Mouse (Mus musculus) forebrain, embryonic 12.5 days (tissue): ENCODE measurements around the gene Vps53. TPM values are rescaled to one million over a fixed set of nuclear protein-coding genes. Genes with fewer than 3 reads are reported as not detected.
"Not testable (repeated sequence)": the region's sequence is repeated elsewhere in the genome, so short reads cannot be mapped to it uniquely, and the experiment has no call there.

Experiments
- ATAC-seq: fragments of 200-750 bp; cut with Nextera tagmentation; 2 replicates; pipeline ENCODE4 v1.8.0; 2017; ENCODE audit warnings: moderate TSS enrichment; ENCODE audit not compliant: low FRiP score
- H3K27ac ChIP-seq: fragments of 300-500 bp; sonication (generic); 2 replicates; pipeline ENCODE4 v1.5.1; 2016; ENCODE audit warnings: mild to moderate bottlenecking
- H3K27me3 ChIP-seq: fragments of 300-500 bp; sonication (generic); 2 replicates; pipeline ENCODE4 v1.6.1; 2016; ENCODE audit warnings: mild to moderate bottlenecking
- H3K36me3 ChIP-seq: fragments of 300-500 bp; sonication (generic); replicated peaks from 2 replicates; pipeline ENCODE4 v1.6.1; 2016; ENCODE audit warnings: mild to moderate bottlenecking
- H3K4me1 ChIP-seq: fragments of 300-500 bp; sonication (generic); 2 replicates; pipeline ENCODE4 v1.6.1; 2016
- H3K4me2 ChIP-seq: fragments of 300-500 bp; sonication (generic); 2 replicates; pipeline ENCODE4 v1.6.1; 2016; ENCODE audit warnings: mild to moderate bottlenecking, moderate library complexity
- H3K4me3 ChIP-seq: fragments of 300-500 bp; sonication (generic); replicated peaks from 2 replicates; pipeline ENCODE4 v1.5.1; 2016; ENCODE audit warnings: mild to moderate bottlenecking
- H3K9ac ChIP-seq: fragments of 300-500 bp; sonication (generic); 2 replicates; pipeline ENCODE4 v1.6.1; 2016; ENCODE audit warnings: mild to moderate bottlenecking
- H3K9me3 ChIP-seq: fragments of 300-500 bp; sonication (generic); 2 replicates; pipeline ENCODE4 v1.6.1; 2016
- WGBS: fragments of 180-500 bp; shearing (Covaris S2); methylation state at CpG from one replicate; pipeline ENCODE4 v1.1.7; 2016; 5-methylcytosine and 5-hydroxymethylcytosine counted together
- polyA plus RNA-seq: library from polyadenylated mRNA; unstranded; fragments of >200 nt; fragmentation: Nextera tagmentation; extraction: Ambion mirVana; gene quantifications from 2 replicates; pipeline ENCODE4 v1.2.1, GENCODE M21; 2016

Vps53 gene
- polyA plus RNA-seq, 1 experiment from 2014 or later, result 51.9 TPM

- no peaks in the 10 kb centered on the region for H3K9me3 ChIP-seq
- H3K4me1 ChIP-seq, result no peaks in the 10 kb centered on the region
- no peaks in the 10 kb centered on the region for H3K36me3 ChIP-seq
- WGBS, result 90% methylated on average over 4 of the region's 4 CpGs
- no peak overlapping the region for H3K27ac ChIP-seq
- H3K4me2 ChIP-seq, result no peak overlapping the region
- H3K27me3 ChIP-seq, result peaks cover under 1% of the 10 kb centered on the region; the same call in 1 of the 2 replicates
- no peak overlapping the region for H3K9ac ChIP-seq
- H3K4me3 ChIP-seq, result no peak overlapping the region
- no peak for ATAC-seq
Observed at GRCm38 (mm10) chr11:76019879-76020278, 159.6 kb downstream of the Vps53 start.

DNA sequence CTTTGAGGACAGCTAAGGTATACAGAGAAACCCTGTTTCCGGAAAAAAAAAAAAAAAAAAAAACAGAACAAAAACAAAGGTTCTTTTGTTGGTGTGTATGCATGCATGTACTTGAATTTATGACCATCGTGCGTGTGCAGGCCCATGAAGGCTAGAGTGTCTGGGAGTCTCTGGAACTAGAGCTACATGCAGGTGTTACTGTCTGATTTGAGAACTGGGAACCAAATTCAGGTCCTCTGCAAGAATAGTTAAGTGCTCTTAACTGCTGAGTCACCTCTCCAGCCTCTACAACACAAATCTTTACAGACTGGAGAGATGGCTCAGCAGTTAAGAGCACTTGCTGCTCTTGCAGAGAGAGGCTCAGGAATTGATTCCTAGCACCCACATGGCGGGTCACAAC lies 163.6 kb downstream of the Vps53 start:
- WGBS, result 72% methylated on average over 4 of the region's 4 CpGs
- ATAC-seq, result no peak
- H3K9ac ChIP-seq, result no peak overlapping the region

GRCm38 (mm10) chr11:76015251-76015650 lies 164.2 kb downstream of the Vps53 start:
- Histone ChIP-seq H3K4me1 (no peaks in the 10 kb centered on the region), H3K4me3 (no peak overlapping the region), H3K36me3 (no peaks in the 10 kb centered on the region), H3K9ac (no peak overlapping the region), H3K9me3 (no peaks in the 10 kb centered on the region), H3K4me2 (no peak overlapping the region), H3K27me3 (no peaks in the 10 kb centered on the region), H3K27ac (no peak overlapping the region)
- no peak for ATAC-seq
- 94% methylated on average over 6 of the region's 6 CpGs for whole genome bisulfite sequencing

More for the DNA sequence above, 163.6 kb downstream of the Vps53 start:
- no peaks in the 10 kb centered on the region for H3K4me1 ChIP-seq
- H3K36me3 ChIP-seq, result no peaks in the 10 kb centered on the region
- no peaks in the 10 kb centered on the region for H3K27me3 ChIP-seq
- H3K27ac ChIP-seq, result no peak overlapping the region
- H3K4me2 ChIP-seq, result no peak overlapping the region
- H3K9me3 ChIP-seq, result no peaks in the 10 kb centered on the region
- H3K4me3 ChIP-seq, result no peak overlapping the region

- WGBS, result 89% methylated on average over 9 of the region's 9 CpGs
- Histone ChIP-seq H3K36me3 (no peaks in the 10 kb centered on the region), H3K9me3 (no peaks in the 10 kb centered on the region), H3K4me3 (no peak overlapping the region), H3K4me2 (no peak overlapping the region), H3K4me1 (no peaks in the 10 kb centered on the region), H3K27ac (no peak overlapping the region), H3K9ac (no peak overlapping the region), H3K27me3 (no peaks in the 10 kb centered on the region)
- no peak for ATAC-seq
Observed at GRCm38 (mm10) chr11:76010838-76011624, 168.4 kb downstream of the Vps53 start.

DNA sequence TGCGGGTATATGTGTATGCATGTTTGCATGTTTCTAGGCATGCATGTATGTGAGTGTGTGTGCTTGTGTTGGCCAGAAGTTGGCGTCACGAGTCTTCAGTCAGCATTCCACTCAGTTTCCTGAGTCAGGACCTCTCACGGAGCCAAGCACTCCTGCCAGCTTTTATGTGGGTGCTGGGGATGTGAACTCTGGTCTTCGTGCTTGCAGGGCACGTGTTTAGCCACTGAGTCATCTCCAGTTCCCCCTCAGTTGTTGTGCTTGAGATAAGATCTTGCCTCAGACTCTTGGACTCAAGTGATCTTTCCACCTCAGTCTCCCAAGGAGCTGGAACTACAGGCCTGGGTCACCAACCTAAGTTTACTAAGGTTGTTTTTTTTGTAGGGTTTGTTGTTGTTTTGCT lies 170.3 kb downstream of the Vps53 start:
- Histone ChIP-seq H3K4me2 (no peak overlapping the region), H3K9ac (no peak overlapping the region), H3K4me1 (no peaks in the 10 kb centered on the region), H3K9me3 (no peaks in the 10 kb centered on the region), H3K27ac (no peak overlapping the region), H3K27me3 (no peaks in the 10 kb centered on the region), H3K4me3 (no peak overlapping the region), H3K36me3 (no peaks in the 10 kb centered on the region)
- ATAC-seq, result no peak
- 86% methylated on average over 6 of the region's 6 CpGs for WGBS

GRCm38 (mm10) chr11:76008162-76008561 lies 171.3 kb downstream of the Vps53 start:
- WGBS, result 77% methylated on average over 2 of the region's 2 CpGs
- no peak overlapping the region for H3K4me3 ChIP-seq
- H3K27ac ChIP-seq, result no peak overlapping the region
- H3K36me3 ChIP-seq, result no peaks in the 10 kb centered on the region
- no peak overlapping the region for H3K9ac ChIP-seq
- H3K4me2 ChIP-seq, result no peak overlapping the region
- ATAC-seq, result no peak
- H3K27me3 ChIP-seq, result no peaks in the 10 kb centered on the region
- no peaks in the 10 kb centered on the region for H3K9me3 ChIP-seq
- H3K4me1 ChIP-seq, result no peaks in the 10 kb centered on the region

GRCm38 (mm10) chr11:76004276-76004675 lies 175.2 kb downstream of the Vps53 start:
- H3K4me2 ChIP-seq, H3K9me3 ChIP-seq, ATAC-seq, H3K4me1 ChIP-seq, H3K27ac ChIP-seq, H3K36me3 ChIP-seq, H3K4me3 ChIP-seq, H3K9ac ChIP-seq: not testable (repeated sequence)
- peaks cover 18% of the 10 kb centered on the region; the same call in 1 of the 2 replicates for H3K27me3 ChIP-seq
- 90% methylated on average over 7 of the region's 7 CpGs for WGBS

DNA sequence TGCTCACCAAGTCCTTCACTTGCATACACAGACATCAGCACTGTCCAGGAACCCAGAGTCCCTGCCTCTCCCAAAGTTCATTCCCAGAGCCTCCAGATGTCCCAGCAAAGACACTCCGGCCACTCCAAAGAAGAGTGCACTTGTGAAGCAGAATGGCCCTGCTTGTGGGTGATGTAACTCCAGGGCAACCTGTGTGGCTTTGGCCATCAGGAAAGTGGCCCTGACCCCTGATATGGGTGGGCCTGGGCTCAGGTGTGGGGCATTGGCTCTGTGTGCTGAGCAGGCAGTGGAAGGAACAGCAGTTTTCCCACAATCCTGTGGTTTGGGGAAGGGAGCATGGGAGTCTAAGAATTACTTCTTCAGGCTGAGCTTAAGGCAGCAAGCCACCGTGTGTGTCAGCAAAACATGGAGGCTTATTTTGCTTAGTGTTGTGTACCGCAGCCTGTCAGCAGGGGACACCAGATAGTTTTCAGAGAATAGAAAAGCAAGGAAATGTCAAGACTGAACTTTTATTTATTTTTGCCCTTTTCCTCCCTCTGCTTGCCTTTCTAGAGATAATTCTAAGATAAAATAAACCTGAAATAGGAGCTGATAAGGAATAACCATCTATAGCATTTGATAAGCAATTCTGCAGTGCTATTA lies 178.1 kb downstream of the Vps53 start:
- Histone ChIP-seq H3K27me3 (peaks cover 18% of the 10 kb centered on the region; the same call in 1 of the 2 replicates), H3K27ac (no peak overlapping the region), H3K36me3 (no peaks in the 10 kb centered on the region), H3K9me3 (no peaks in the 10 kb centered on the region), H3K9ac (no peak overlapping the region), H3K4me2 (no peak overlapping the region), H3K4me1 (peaks cover 5% of the 10 kb centered on the region; the same call in 1 of the 2 replicates), H3K4me3 (no peak overlapping the region)
- 64% methylated on average over 3 of the region's 3 CpGs for WGBS
- ATAC-seq, result no peak

- H3K9ac ChIP-seq, result no peak overlapping the region
Observed at GRCm38 (mm10) chr11:76000701-76001100, 178.7 kb downstream of the Vps53 start.

GRCm38 (mm10) chr11:75999440-76000155 lies 179.8 kb downstream of the Vps53 start, which contains the start of gene 1700016K19Rik:
1700016K19Rik (plus strand) TSS chr11:75999912.
- no peak within 1 kb of the TSS for H3K27ac ChIP-seq
- H3K4me2 ChIP-seq, result peak within 1 kb of the TSS; percentile 91
- H3K4me1 ChIP-seq, result peaks cover 5% of the 10 kb centered on the region; the same call in 1 of the 2 replicates
- ATAC-seq, result peak; percentile 76; the same call in 1 of the 2 replicates
- H3K9ac ChIP-seq, result peak within 1 kb of the TSS; percentile 40; the same call in 1 of the 2 replicates
- H3K9me3 ChIP-seq, result no peaks in the 10 kb centered on the region
- peaks cover 18% of the 10 kb centered on the region; the same call in 1 of the 2 replicates for H3K27me3 ChIP-seq
- 12% methylated on average over 34 of the region's 36 CpGs for WGBS
- peak within 1 kb of the TSS; percentile 56 for H3K4me3 ChIP-seq
- H3K36me3 ChIP-seq, result no peaks in the 10 kb centered on the region

More at GRCm38 (mm10) chr11:76000701-76001100, 178.7 kb downstream of the Vps53 start:
- WGBS, result 90% methylated on average over 5 of the region's 5 CpGs
- H3K4me1 ChIP-seq, result peaks cover 5% of the 10 kb centered on the region; the same call in 1 of the 2 replicates
- ATAC-seq, result no peak
- peaks cover 18% of the 10 kb centered on the region; the same call in 1 of the 2 replicates for H3K27me3 ChIP-seq
- H3K9me3 ChIP-seq, result no peaks in the 10 kb centered on the region
- H3K27ac ChIP-seq, result no peak overlapping the region
- no peak overlapping the region for H3K4me2 ChIP-seq
- H3K4me3 ChIP-seq, result no peak overlapping the region
- H3K36me3 ChIP-seq, result no peaks in the 10 kb centered on the region
